Mouse (Mus musculus) heart, adult 18-20 months (tissue): ENCODE results near the gene Tiam1. TPM values are rescaled to one million over a fixed set of nuclear protein-coding genes. Genes with fewer than 3 reads are reported as not detected.

Experiments
- DNase-seq, 2 experiments: peaks; one replicate each; pipeline ENCODE4 v3.0.0; 2021 to 2022; ENCODE audit warnings: mixed read lengths in 1 of 2
- total RNA-seq, 2 experiments: library from RNA; stranded (reverse); gene quantifications; 2 replicates each; pipeline ENCODE4 v1.2.3; 2021

Tiam1 gene
- total RNA-seq, 2 experiments from 2014 or later: 8.1 to 8.5 TPM

DNA sequence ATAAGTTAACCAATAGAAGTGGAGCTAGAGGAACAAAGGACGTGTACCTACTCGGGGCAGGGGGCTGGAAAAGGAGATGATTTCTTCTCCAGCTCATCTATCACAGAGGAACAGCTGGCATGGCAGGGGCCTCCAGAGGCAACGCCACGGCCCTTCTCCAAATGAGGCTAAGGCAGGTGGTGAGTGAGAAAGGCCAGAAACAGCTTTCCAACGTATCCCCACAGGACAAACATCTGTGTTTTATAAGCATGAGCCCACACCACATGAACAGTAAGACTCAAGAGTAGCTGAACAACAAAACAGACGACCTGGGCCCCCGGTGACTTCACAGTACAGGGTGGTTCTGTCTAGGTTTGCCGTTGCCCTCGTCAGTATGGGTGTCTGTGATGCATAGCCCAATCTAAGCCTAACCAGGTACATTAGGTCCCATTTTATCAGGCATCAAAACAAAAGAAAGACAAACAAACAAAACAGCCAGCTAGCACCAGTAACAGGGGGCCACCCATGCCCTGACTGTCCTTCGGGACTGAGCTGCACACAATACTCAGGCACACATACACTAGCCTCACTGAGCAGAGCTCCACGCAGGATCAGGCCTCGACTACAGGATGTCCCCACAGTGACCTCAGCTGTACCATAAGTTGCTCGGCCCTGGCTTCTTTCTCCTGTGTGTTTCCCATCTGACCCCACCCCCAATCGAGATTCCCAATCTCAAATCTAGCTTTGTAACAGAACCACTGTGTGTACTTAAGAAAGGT, 260.9 kb downstream of the Tiam1 start:
- DNase-seq: no peak

- DNase-seq: no peak
These were observed 266.4 kb downstream of the Tiam1 start for GRCm38 (mm10) chr16:89877206-89877605.

DNA sequence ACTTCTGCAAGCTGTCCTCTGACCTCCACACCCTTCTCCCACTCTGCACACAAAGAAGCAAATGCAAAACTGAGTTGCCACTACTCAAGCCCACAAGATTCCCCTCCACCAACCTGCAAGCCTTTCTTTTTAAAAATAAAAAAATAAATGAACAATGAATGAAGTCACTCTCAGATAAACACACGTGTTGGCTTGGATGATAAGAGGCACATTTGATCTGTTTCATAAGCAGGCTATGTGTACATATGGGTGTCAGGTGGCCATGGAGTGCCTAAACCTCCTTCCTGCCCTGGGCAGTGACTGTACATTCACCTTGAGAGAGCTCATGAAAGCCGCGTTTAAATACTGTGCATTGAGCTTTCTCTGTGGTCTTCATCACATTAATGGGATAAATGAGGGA, 267.5 kb downstream of the Tiam1 start:
- no peak for DNase-seq

- no peak for DNase-seq
These were observed 269.4 kb downstream of the Tiam1 start for GRCm38 (mm10) chr16:89874012-89874704.

- DNase-seq: no peak
These were observed 271.3 kb downstream of the Tiam1 start for GRCm38 (mm10) chr16:89872011-89872942.

DNA sequence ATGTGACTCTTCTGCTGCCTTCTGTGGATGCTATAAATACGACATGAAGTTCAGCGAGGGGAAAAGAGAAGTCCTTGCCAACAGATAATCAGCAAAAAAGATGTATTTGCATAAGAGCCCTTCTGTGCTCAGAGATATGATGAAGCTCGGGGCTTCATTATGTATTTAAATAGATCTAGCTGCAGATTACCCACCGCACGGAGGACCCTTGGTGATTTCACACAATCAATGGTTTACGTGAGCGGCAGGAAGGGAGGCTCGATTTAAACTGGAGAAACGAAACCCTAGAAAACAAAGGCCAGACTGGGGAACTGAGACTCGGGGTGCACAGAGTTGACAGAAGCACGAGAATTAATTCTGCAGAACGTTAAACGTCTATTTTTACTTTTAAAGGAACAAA, 272.2 kb downstream of the Tiam1 start:
- DNase-seq: peak in 1 of 2 experiments; percentile 21

DNA sequence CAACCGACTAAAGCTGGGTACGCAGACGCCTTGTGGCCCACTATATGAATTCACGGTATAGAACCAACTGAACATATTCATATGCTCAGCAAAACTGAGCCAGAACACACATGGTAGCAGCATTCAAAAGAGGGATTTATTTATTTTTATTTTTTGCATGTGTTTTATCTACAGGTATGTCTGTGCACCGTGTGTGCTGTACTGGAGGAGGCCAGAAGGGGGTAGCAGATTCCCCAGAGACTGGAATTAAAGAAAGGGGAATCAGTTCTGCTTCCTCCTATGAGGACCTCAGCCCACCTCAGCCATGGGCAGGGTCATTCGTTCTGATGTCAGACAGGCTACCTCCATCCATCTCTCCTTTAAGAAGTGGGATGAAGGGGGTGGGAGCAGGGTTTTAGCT, 273.5 kb downstream of the Tiam1 start:
- no peak for DNase-seq

- DNase-seq: no peak
These were observed 275.1 kb downstream of the Tiam1 start for GRCm38 (mm10) chr16:89868502-89868901.

DNA sequence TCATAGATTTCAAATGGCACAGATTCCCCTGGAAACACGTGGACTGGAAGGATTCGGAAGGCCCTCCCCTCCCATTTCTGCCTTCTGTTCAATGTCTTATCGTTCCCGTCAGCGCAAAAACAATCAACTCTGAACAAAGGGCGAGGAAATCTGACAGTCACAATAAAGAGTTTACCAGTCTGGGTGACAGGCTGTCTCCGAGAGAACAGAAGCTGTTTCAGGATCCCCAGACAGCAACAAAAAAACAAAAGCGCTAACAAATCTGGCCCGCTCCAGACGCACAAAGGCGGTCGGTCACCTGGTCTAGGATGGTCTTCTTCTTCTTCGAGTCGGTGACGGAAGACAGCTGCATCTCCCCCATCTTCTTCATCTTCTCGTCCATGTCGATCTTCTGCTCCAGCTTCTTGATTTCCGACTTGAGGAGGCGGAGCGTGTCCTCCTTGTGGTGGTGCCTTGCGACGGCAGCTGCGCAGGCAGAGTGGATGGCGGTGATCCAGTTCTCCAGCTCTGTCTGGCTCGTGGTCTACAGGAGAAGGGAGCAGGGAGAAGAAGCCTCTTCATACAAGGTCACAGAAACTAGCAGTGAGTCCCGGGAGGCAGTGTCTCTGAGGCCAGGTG, 276.2 kb downstream of the Tiam1 start:
- no peak for DNase-seq

GRCm38 (mm10) chr16:89865136-89865535, 278.4 kb downstream of the Tiam1 start:
- DNase-seq: no peak

DNA sequence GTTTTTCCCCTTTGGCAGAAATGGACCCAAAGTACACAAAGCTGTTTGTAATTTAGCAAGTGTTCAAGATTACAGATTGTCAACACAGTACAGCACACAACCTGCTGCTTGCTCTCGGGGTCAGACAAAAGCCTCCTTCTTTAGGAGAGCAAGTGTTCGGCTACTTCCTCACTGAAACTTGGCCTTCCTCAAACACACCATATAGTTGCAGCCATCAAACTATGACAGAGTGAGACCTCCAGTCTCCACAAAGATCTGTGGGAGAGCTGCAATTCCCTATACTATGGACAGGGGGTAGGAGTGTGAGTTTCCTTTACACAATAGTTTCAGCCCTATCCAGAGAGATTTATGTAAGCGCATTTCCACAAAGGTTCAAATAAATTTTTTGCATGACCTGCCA, 278.9 kb downstream of the Tiam1 start:
- no peak for DNase-seq

GRCm38 (mm10) chr16:89863264-89863663, 280.3 kb downstream of the Tiam1 start:
- no peak for DNase-seq

- DNase-seq: no peak
These were observed 282.0 kb downstream of the Tiam1 start for GRCm38 (mm10) chr16:89861531-89861930.

DNA sequence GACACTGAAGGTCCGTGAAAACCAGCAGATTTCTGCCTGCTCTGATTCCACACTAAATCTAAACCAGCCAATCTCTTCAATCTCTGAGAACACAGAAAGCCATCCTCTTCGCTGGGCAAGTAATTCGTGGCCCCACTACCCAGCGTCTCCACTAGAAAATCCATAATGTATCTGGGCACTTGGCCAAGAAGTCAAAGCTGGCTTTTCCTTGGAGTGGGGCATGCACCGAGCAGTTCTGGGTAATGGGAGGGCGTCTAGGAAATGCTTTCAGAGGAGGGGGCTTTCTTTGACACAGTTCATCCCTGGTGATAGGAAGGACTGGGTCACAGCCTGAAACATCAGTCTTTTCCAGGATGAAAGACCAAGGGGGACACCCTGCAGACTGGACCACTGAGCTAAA, 282.9 kb downstream of the Tiam1 start:
- DNase-seq: no peak

DNA sequence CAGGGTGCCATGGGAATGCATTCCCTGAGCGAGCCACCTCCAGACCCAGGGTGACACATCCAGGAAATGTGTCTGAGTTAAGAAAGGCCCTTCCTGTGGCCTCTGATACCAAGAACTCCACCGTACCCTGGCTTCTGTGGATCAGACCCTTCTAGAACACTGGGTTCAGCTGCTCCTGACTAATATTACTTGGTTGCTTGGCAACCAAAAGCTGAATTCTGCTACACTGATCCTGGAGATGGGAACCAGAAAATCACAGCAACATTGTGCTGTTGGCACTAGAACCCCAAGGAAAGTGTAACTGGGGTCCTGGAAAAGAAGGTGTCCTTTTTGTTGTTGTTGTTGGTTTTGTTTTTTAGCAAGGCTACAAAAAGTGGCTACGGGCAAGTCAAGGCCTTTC, 285.9 kb downstream of the Tiam1 start:
- no peak for DNase-seq

DNA sequence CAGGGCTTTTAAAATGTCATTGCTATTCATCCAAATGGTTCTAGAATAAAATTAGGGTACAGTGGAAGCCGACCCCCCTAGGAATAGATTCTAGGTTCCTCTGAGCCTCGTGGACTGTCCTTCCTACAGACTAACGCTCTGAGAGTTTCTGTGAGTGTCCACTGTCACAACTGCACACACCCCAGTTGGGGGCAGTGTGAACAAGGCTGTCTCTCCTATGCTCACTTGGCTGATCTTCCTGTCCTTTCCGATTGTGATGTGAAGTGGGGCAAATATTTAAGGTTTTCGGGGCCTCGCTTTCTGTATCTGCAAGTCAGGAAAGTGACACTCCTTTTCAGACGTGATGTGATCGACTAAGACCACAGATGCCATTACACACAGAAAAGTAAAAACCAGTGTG, 288.8 kb downstream of the Tiam1 start:
- no peak for DNase-seq

- DNase-seq: no peak
These were observed 292.2 kb downstream of the Tiam1 start for GRCm38 (mm10) chr16:89851333-89851732.

DNA sequence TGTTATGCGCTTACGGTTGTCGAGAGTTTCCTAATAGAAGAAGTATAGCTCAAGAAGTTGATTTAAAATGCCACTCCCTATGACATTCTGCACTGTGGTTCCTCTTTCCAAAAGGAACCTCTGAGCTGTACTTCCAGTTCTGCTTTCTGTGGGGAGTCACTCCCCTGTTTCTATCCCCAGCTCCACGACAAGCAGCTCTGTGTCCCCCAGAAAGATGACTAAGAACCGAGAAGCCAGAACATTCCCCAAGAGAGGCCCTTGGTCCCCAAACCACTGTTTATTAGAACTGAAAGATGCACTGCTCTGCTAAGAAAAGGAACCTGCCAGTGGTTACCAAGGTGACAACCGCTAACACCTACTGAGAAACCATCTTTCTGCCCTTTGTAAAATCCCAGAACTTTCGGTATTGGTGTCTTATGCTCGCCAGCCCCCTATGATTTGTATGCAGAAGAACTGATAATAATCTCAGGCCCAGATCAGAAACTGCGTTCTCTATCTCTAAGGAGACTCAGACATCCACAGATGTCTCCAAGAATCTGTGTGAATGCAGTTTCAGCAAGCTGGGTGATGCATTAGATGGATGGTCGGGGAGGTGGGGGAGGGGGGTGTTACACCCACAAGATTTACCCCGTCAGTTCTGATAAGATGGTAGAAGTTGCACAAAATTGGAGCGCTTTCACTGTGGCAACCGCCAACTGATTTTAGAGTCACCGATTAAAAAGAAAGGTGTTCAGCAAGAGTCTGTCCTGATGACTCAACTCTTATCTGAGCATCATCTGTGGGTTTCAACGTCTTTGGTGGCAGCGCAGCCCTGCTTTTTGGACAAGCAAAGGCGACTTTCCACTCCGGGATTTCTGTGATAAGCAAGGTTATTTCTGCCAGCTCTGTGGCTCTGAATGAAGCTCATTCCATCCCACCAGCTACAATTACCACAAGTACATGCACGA, 294.6 kb downstream of the Tiam1 start:
- peak in 1 of 2 experiments; percentile 59 for DNase-seq

- DNase-seq: no peak
These were observed 295.4 kb downstream of the Tiam1 start for GRCm38 (mm10) chr16:89848179-89848578.

DNA sequence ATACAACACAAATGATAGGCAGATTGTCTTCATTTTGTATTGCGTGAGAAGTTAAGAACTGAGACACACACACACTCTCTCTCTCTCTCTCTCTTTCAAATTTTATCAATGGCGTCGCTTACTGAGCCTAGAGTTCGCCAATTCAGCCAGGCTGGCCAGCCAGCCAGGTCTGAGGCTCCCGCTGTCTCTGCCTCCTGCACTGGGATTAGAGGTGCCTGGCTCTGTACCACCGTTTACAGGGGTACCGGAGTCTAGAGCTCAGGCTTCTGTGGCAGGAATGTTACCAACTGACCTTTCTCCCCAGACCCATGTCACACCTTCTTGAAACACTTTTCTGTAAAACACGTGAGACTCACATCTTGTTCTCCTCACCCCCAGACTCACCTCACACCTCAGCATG, 298.1 kb downstream of the Tiam1 start:
- DNase-seq: no peak

DNA sequence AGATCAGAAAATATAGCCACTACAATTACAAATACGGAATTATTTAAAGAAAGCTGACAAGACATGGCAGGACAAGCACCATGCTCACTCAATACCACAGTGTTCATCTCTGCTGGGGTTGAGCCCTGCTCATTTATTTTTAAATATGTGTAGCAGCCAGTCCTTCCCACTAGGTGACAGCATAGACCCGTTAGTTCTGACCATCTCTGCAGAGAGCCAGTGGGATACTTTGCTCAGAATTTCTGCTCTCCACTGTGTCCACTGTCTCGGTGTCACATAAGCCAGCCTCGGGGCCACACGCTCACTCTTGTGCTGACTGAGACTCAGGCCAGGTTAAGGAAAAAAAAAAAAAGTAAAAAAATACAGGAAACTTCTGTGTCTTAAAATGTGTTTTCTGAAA, 299.0 kb downstream of the Tiam1 start:
- peak; percentile 56 to 74 for DNase-seq
